Mouse (Mus musculus): ENCODE measurements at regions not wholly inside any gene's neighbourhood (a gene's known extent, or its start where the extent isn't known, plus 50 kb on each side); places are given as distances from the start of the nearest gene placed in this dataset.

DNA sequence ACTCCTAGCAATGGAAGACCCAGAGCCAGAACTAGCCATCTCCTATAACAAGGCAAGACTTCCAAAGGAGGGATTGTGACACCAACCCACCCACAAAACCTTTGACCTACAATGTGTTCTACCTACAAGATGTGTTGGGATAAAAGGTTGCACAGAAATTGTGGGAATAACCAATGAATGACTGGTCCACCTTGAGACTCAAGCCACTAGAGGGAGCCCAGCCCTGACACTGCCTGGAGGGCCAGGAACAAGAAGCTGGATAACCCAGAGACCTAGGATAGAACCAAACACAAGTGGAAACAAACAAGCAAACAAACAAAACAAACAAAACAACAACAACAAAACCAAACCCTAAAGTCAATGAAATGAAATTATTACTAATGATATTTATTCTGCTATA lies 288.8 kb downstream of the Dchs2 start:
- no peak for ATAC-seq (ENCODE audit: insufficient read depth, low FRiP score, low read depth)
- Histone ChIP-seq H3K9ac (no peak overlapping the region), H3K36me3 (no peaks in the 10 kb centered on the region), H3K27ac (no peak overlapping the region), H3K4me3 (replicated peaks) (no peak overlapping the region), H3K4me2 (no peak overlapping the region), H3K4me1 (no peaks in the 10 kb centered on the region), H3K27me3 (replicated peaks) (no peaks in the 10 kb centered on the region), H3K9me3 (no peaks in the 10 kb centered on the region)

- Histone ChIP-seq H3K4me3 (replicated peaks) (no peak overlapping the region), H3K9me3 (no peaks in the 10 kb centered on the region), H3K9ac (no peak overlapping the region), H3K4me2 (no peak overlapping the region), H3K27me3 (replicated peaks) (no peaks in the 10 kb centered on the region), H3K4me1 (no peaks in the 10 kb centered on the region), H3K27ac (no peak overlapping the region), H3K36me3 (no peaks in the 10 kb centered on the region)
- 62% methylated on average over 7 of the region's 7 CpGs for WGBS
- ATAC-seq (ENCODE audit: insufficient read depth, low FRiP score, low read depth): no peak
Observed at GRCm38 (mm10) chr3:83424267-83424666, 296.5 kb downstream of the Dchs2 start.

DNA sequence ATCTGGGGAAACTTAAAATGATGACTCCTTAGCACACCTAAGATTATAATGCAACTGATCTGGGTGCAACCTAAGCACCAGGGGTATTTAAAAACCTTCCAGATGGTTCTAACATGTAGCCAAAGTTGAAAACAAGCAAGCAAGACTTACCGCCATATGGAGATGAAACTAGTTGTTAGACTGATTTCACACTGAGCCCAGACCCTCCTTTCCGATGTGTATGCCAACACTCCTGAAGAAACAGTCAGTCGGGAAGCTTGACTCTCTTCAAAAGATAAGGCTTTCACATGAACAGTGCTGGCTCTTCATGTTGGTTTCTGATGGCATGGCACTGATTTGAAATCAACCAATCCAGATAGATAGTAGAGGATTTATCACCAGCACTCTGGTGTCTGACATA lies 301.6 kb downstream of the Dchs2 start:
- Histone ChIP-seq H3K4me1 (no peaks in the 10 kb centered on the region), H3K36me3 (no peaks in the 10 kb centered on the region), H3K4me3 (replicated peaks) (no peak overlapping the region), H3K4me2 (no peak overlapping the region), H3K9ac (no peak overlapping the region), H3K9me3 (no peaks in the 10 kb centered on the region), H3K27ac (no peak overlapping the region), H3K27me3 (replicated peaks) (no peaks in the 10 kb centered on the region)
- no peak for ATAC-seq (ENCODE audit: insufficient read depth, low FRiP score, low read depth)
- WGBS: 85% methylated on average over 3 of the region's 3 CpGs

- no peak for ATAC-seq (ENCODE audit: insufficient read depth, low FRiP score, low read depth)
- Histone ChIP-seq H3K9ac (no peak overlapping the region), H3K4me2 (no peak overlapping the region), H3K9me3 (no peaks in the 10 kb centered on the region), H3K27ac (no peak overlapping the region), H3K27me3 (replicated peaks) (no peaks in the 10 kb centered on the region), H3K36me3 (no peaks in the 10 kb centered on the region), H3K4me1 (no peaks in the 10 kb centered on the region), H3K4me3 (replicated peaks) (no peak overlapping the region)
- 57% methylated on average over 7 of the region's 7 CpGs for WGBS
Observed at GRCm38 (mm10) chr3:83446154-83446667, 318.5 kb downstream of the Dchs2 start.

DNA sequence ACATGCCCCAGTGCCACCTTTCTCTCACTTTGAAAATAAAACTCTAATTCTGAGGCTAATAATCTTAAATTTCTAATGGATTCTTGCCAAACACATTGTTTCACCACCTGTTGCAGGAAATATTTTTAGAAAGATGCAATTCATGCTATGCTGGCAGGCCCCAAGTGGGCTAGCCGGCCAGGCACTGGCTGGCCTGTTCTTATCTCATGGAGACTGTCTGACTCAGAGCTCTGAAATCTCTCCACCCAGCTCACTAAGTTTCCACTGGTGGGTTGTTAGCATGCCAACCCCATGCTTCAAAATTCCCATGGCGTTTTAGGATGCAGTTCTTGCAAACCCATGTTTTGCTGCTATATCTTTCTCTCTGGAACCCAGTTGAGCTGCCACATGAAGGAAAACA lies 315.5 kb upstream of the Sfrp2 start:
- Histone ChIP-seq H3K4me3 (replicated peaks) (no peak overlapping the region), H3K27ac (no peak overlapping the region), H3K9ac (no peak overlapping the region), H3K4me2 (no peak overlapping the region), H3K9me3 (no peaks in the 10 kb centered on the region), H3K27me3 (replicated peaks) (no peaks in the 10 kb centered on the region), H3K4me1 (no peaks in the 10 kb centered on the region), H3K36me3 (no peaks in the 10 kb centered on the region)
- ATAC-seq (ENCODE audit: insufficient read depth, low FRiP score, low read depth): no peak
- WGBS: 80% methylated on average over 2 of the region's 2 CpGs

- Histone ChIP-seq H3K27ac (no peak overlapping the region), H3K4me3 (replicated peaks) (no peak overlapping the region), H3K9ac (no peak overlapping the region), H3K36me3 (no peaks in the 10 kb centered on the region), H3K4me1 (no peaks in the 10 kb centered on the region), H3K9me3 (no peaks in the 10 kb centered on the region), H3K27me3 (replicated peaks) (no peaks in the 10 kb centered on the region), H3K4me2 (no peak overlapping the region)
- 89% methylated on average over 3 of the region's 3 CpGs for WGBS
- no peak for ATAC-seq (ENCODE audit: insufficient read depth, low FRiP score, low read depth)
Observed at GRCm38 (mm10) chr3:83451317-83451716, 314.8 kb upstream of the Sfrp2 start.

- Histone ChIP-seq H3K4me3 (replicated peaks) (no peak overlapping the region), H3K9me3 (no peaks in the 10 kb centered on the region), H3K36me3 (no peaks in the 10 kb centered on the region), H3K27ac (no peak overlapping the region), H3K27me3 (replicated peaks) (no peaks in the 10 kb centered on the region), H3K4me2 (no peak overlapping the region), H3K4me1 (no peaks in the 10 kb centered on the region), H3K9ac (no peak overlapping the region)
- WGBS: 53% methylated on average over 2 of the region's 2 CpGs
- ATAC-seq (ENCODE audit: insufficient read depth, low FRiP score, low read depth): no peak
Observed at GRCm38 (mm10) chr3:83453462-83453861, 312.7 kb upstream of the Sfrp2 start.

- Histone ChIP-seq H3K4me3 (replicated peaks) (no peak overlapping the region), H3K4me1 (no peaks in the 10 kb centered on the region), H3K9me3 (no peaks in the 10 kb centered on the region), H3K9ac (no peak overlapping the region), H3K4me2 (no peak overlapping the region), H3K27ac (no peak overlapping the region), H3K27me3 (replicated peaks) (no peaks in the 10 kb centered on the region), H3K36me3 (no peaks in the 10 kb centered on the region)
- WGBS: 46% methylated on average over 1 of the region's 1 CpGs
- ATAC-seq (ENCODE audit: insufficient read depth, low FRiP score, low read depth): no peak
Observed at GRCm38 (mm10) chr3:83458450-83458849, 307.7 kb upstream of the Sfrp2 start.

- no peak for ATAC-seq (ENCODE audit: insufficient read depth, low FRiP score, low read depth)
- Histone ChIP-seq H3K4me3 (replicated peaks) (no peak overlapping the region), H3K4me1 (no peaks in the 10 kb centered on the region), H3K9ac (no peak overlapping the region), H3K27me3 (replicated peaks) (no peaks in the 10 kb centered on the region), H3K4me2 (no peak overlapping the region), H3K36me3 (no peaks in the 10 kb centered on the region), H3K27ac (no peak overlapping the region), H3K9me3 (no peaks in the 10 kb centered on the region)
- WGBS: 85% methylated on average over 3 of the region's 3 CpGs
Observed at GRCm38 (mm10) chr3:83479251-83479650, 286.9 kb upstream of the Sfrp2 start.

DNA sequence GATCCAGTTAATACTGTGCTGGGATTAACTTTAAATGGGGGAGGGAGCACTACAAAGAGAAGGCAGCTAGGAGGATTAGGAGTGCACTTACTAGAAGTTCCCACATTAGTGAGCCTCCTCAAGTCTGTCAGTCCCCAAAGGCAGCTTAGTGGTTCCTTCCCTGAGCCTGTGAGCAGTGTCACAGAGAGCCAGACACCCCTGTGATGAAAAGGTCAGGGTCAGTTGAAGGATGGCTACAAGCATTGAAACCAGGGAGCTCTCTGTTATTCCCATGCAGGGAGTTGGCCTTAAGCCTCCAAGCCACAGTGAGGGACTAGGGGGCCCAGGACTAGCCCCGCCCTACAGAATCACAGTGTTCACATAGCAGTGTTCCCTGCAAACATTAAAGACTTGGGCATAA lies 285.9 kb upstream of the Sfrp2 start:
- Histone ChIP-seq H3K4me2 (no peak overlapping the region), H3K27me3 (replicated peaks) (no peaks in the 10 kb centered on the region), H3K9ac (no peak overlapping the region), H3K27ac (no peak overlapping the region), H3K9me3 (no peaks in the 10 kb centered on the region), H3K4me1 (no peaks in the 10 kb centered on the region), H3K4me3 (replicated peaks) (no peak overlapping the region), H3K36me3 (no peaks in the 10 kb centered on the region)
- 91% methylated on average over 1 of the region's 1 CpGs for WGBS
- no peak for ATAC-seq (ENCODE audit: insufficient read depth, low FRiP score, low read depth)

DNA sequence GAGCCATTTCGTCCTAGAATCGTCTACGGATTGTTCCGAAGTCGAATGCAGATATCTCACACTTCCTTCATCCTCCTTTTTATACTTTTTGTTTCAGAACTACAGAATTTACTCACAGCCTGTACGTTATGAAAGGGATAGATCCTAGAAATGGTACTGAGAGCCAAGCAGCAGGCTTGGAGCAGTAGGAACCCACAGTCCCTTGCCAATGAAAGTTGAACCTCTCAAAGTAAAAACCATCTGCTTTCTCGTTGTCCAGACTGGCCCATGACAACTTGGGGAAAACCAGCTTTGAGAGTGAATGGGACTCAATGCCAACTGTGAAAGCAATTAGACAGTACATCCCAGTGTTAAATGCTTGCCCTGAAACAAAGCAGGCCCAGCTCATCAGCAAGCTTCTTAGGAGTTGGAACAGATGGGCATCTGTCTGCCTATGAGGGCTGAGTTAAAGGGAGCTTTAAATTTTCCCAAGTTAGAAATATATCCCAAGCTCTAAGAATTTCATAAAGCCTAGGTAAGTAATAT lies 279.9 kb upstream of the Sfrp2 start:
- no peak for ATAC-seq (ENCODE audit: insufficient read depth, low FRiP score, low read depth)
- Histone ChIP-seq H3K4me1 (no peaks in the 10 kb centered on the region), H3K36me3 (no peaks in the 10 kb centered on the region), H3K9ac (no peak overlapping the region), H3K9me3 (no peaks in the 10 kb centered on the region), H3K4me2 (no peak overlapping the region), H3K27me3 (replicated peaks) (no peaks in the 10 kb centered on the region), H3K4me3 (replicated peaks) (no peak overlapping the region), H3K27ac (no peak overlapping the region)
- 86% methylated on average over 7 of the region's 7 CpGs for WGBS

DNA sequence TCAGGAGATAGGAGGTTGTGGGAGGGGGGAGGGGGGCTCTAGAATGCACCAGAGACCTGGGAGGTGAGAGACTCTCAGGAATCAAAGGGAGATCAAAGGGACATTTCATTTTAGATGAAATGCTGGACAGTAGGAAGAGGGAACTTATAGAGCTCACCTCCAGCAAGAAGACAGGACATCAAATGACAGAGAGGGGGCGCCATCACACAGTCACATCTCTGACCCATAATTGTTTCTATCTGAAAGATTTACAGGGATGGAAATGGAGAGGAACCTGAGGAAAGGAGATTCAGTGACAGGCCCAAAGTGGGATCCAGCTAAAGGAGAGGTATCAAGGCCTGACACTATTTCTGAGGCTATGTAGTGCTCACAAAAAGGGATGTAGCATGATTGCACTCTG lies 270.5 kb upstream of the Sfrp2 start:
- Histone ChIP-seq H3K27me3 (replicated peaks) (no peaks in the 10 kb centered on the region), H3K9ac (no peak overlapping the region), H3K4me3 (replicated peaks) (no peak overlapping the region), H3K36me3 (no peaks in the 10 kb centered on the region), H3K9me3 (no peaks in the 10 kb centered on the region), H3K4me1 (no peaks in the 10 kb centered on the region), H3K4me2 (no peak overlapping the region), H3K27ac (no peak overlapping the region)
- WGBS: 24% methylated on average over 1 of the region's 1 CpGs
- ATAC-seq (ENCODE audit: insufficient read depth, low FRiP score, low read depth): no peak

GRCm38 (mm10) chr3:83503901-83504300 lies 262.2 kb upstream of the Sfrp2 start:
- H3K4me2 ChIP-seq: no peak overlapping the region
- WGBS: 33% methylated on average over 7 of the region's 7 CpGs
- no peaks in the 10 kb centered on the region for H3K4me1 ChIP-seq
- no peak overlapping the region for H3K27ac ChIP-seq
- no peaks in the 10 kb centered on the region for H3K9me3 ChIP-seq
- H3K27me3 ChIP-seq (replicated peaks): no peaks in the 10 kb centered on the region
- ATAC-seq (ENCODE audit: insufficient read depth, low FRiP score, low read depth): no peak
- no peaks in the 10 kb centered on the region for H3K36me3 ChIP-seq
- no peak overlapping the region for H3K4me3 ChIP-seq (replicated peaks)
- H3K9ac ChIP-seq: no peak overlapping the region
